ENCODE assay signal across 18 mouse cellular contexts in the genomic region with DNA sequence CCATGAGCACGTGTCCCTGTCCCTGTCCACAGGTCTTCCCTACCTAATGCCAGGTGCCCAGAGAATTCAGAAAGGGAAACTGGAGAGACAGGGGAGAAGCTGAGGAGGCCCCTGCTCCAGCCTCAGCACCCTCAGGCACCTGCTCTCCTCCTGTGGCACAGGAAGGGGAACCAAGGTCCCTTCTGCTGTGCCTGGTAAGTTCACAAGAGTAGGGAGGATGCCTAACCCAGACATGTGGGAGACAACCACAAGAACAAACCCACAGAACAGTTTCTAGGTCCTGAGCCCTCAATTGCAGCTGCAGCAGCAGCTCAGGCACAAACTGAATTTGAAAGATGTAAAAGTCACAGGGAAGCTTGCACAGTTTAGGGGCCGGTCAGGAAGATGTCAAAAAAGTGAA. TPM values are rescaled to one million over a fixed set of nuclear protein-coding genes. Genes with fewer than 3 reads are reported as not detected.
DNase-seq lines count a peak whose midpoint lies in the region; ATAC-seq and TF ChIP-seq lines count a peak whose summit lies in the region.
"Had no signal": no experiment of that assay in that cellular context is flagged by ENCODE, and none has a peak within 500 bp of the region (broad histone marks: within the 10 kb centered on the region; RNA-seq: fewer than 3 reads in every experiment).

No protein-coding gene starts in this region.

- DNase-seq in heart, adult 2 months = no peak
- DNase-seq in neural tube, embryonic 10.5 days (ENCODE audit: extremely low spot score, low spot score) = peak; percentile 12
- peak; percentile 66 for DNase-seq in thymus, postnatal 4 days
- no peak for DNase-seq in yolk sac, embryonic 10.5 days (ENCODE audit: low spot score)
- DNase-seq in gastrocnemius, adult 2 months = no peak
- DNase-seq: cerebellum, postnatal 25 days; heart, adult 11 months; kidney, postnatal 14 days; lung, postnatal 14 days; right cerebral cortex, postnatal 14 days had no signal

- H3K4me3 ChIP-seq in heart, embryonic 16.5 days (ENCODE audit: low read length) = no peak overlapping the region; the same call in 1 of the 2 replicates
- no peak overlapping the region for H3K4me3 ChIP-seq in heart, adult 2 months
- H3K4me3 ChIP-seq in neural tube, embryonic 15.5 days (replicated peaks) = no peak overlapping the region
- H3K4me3 ChIP-seq in stomach, embryonic 16.5 days (replicated peaks; ENCODE audit: low read length) = peak overlapping the region; percentile 40
- H3K4me3 ChIP-seq in gastrocnemius, adult 2 months = no peak overlapping the region
- H3K4me3 ChIP-seq: liver, embryonic 15.5 days had no signal

- intact Hi-C loops in heart, adult 2 months (cut with DNase I) = loop anchor here (5.0 kb wide), 1 partner anchor 56 kb away; no protein-coding TSS in a partner anchor
- intact Hi-C loops in gastrocnemius, adult 2 months (cut with DNase I) = no loop called here

- TF ChIP-seq POLR2A in heart, adult 2 months (IDR thresholded peaks at IDR 0.05; ENCODE audit: insufficient read depth, low read depth, low read length) = no peak

- no peak for TF ChIP-seq EP300 in heart, adult 2 months (IDR thresholded peaks at IDR 0.05; ENCODE audit: insufficient read depth, low read depth, low read length)

- H3K27me3 ChIP-seq in heart, embryonic 16.5 days (ENCODE audit: control insufficient read depth, insufficient read depth, low read length) = peaks cover 22% of the 10 kb centered on the region
- H3K27me3 ChIP-seq in heart, adult 2 months (ENCODE audit: control insufficient read depth, insufficient read depth, low read length) = peaks cover 7% of the 10 kb centered on the region
- peaks cover 41% of the 10 kb centered on the region for H3K27me3 ChIP-seq in neural tube, embryonic 15.5 days (replicated peaks)
- peaks cover 15% of the 10 kb centered on the region; the same call in 1 of the 2 replicates for H3K27me3 ChIP-seq in stomach, embryonic 16.5 days (ENCODE audit: control insufficient read depth, insufficient read depth, low read length)
- H3K27me3 ChIP-seq: Patski had no signal

- TF ChIP-seq CTCF in heart, adult 2 months (IDR thresholded peaks at IDR 0.05) = no peak
- no peak for TF ChIP-seq CTCF in gastrocnemius, adult 2 months (IDR thresholded peaks at IDR 0.05)

- no peaks in the 10 kb centered on the region for H3K79me2 ChIP-seq in heart, adult 2 months (replicated peaks; ENCODE audit: control insufficient read depth, insufficient read depth, low read length)

- H3K9me3 ChIP-seq in heart, embryonic 16.5 days (replicated peaks; ENCODE audit: control insufficient read depth, low read length) = no peaks in the 10 kb centered on the region
- no peaks in the 10 kb centered on the region for H3K9me3 ChIP-seq in neural tube, embryonic 15.5 days (replicated peaks)
- H3K9me3 ChIP-seq in stomach, embryonic 16.5 days (replicated peaks; ENCODE audit: control insufficient read depth, low read length) = no peaks in the 10 kb centered on the region
- H3K9me3 ChIP-seq: hindbrain, embryonic 15.5 days; limb, embryonic 13.5 days; liver, embryonic 15.5 days had no signal

- WGBS in heart, embryonic 16.5 days = 49% methylated on average over 2 of the region's 2 CpGs
- WGBS in heart, adult 2 months = 62% methylated on average over 2 of the region's 2 CpGs
- WGBS in neural tube, embryonic 15.5 days = 76% methylated on average over 2 of the region's 2 CpGs
- 29% methylated on average over 2 of the region's 2 CpGs for WGBS in stomach, embryonic 16.5 days

- peak overlapping the region; percentile 63 for H3K4me2 ChIP-seq in heart, embryonic 16.5 days (ENCODE audit: low read depth, low read length)
- H3K4me2 ChIP-seq in neural tube, embryonic 15.5 days = no peak overlapping the region
- peak overlapping the region; percentile 55 for H3K4me2 ChIP-seq in stomach, embryonic 16.5 days (ENCODE audit: low read depth, low read length)

- ATAC-seq in heart, embryonic 16.5 days (replicated peaks; ENCODE audit: extremely low read depth, insufficient read depth, low FRiP score) = peak; percentile 34; the same call in 1 of the 2 replicates
- ATAC-seq in neural tube, embryonic 15.5 days (ENCODE audit: low FRiP score) = no peak
- ATAC-seq in stomach, embryonic 16.5 days (ENCODE audit: insufficient read depth, low FRiP score) = no peak
- ATAC-seq: Patski had no signal

- no peak overlapping the region for H3K9ac ChIP-seq in heart, embryonic 16.5 days (ENCODE audit: low read length)
- H3K9ac ChIP-seq in heart, adult 2 months (ENCODE audit: low read depth, low read length) = no peak overlapping the region
- H3K9ac ChIP-seq in neural tube, embryonic 15.5 days (replicated peaks) = no peak overlapping the region
- peak overlapping the region; percentile 49; the same call in 1 of the 2 replicates for H3K9ac ChIP-seq in stomach, embryonic 16.5 days (ENCODE audit: low read length)
- H3K9ac ChIP-seq: limb, embryonic 13.5 days; liver, embryonic 15.5 days had no signal

- no peak overlapping the region; the same call in 1 of the 2 replicates for H3K27ac ChIP-seq in heart, embryonic 16.5 days (ENCODE audit: low read length)
- no peak overlapping the region for H3K27ac ChIP-seq in heart, adult 2 months
- no peak overlapping the region for H3K27ac ChIP-seq in neural tube, embryonic 15.5 days (replicated peaks)
- peak overlapping the region; percentile 48; the same call in 1 of the 2 replicates for H3K27ac ChIP-seq in stomach, embryonic 16.5 days (ENCODE audit: low read length)
- no peak overlapping the region for H3K27ac ChIP-seq in gastrocnemius, adult 2 months
- H3K27ac ChIP-seq: hindbrain, embryonic 15.5 days; limb, embryonic 13.5 days; liver, embryonic 15.5 days had no signal

- no peaks in the 10 kb centered on the region for H3K36me3 ChIP-seq in heart, embryonic 16.5 days (ENCODE audit: control insufficient read depth, insufficient read depth)
- H3K36me3 ChIP-seq in heart, adult 2 months (ENCODE audit: control insufficient read depth, insufficient read depth, low read length) = no peaks in the 10 kb centered on the region
- no peaks in the 10 kb centered on the region for H3K36me3 ChIP-seq in neural tube, embryonic 15.5 days
- no peaks in the 10 kb centered on the region for H3K36me3 ChIP-seq in stomach, embryonic 16.5 days (ENCODE audit: control insufficient read depth, insufficient read depth, low read length)
- H3K36me3 ChIP-seq: hindbrain, embryonic 15.5 days; limb, embryonic 13.5 days; liver, embryonic 15.5 days had no signal

- H3K4me1 ChIP-seq in heart, embryonic 16.5 days (ENCODE audit: control insufficient read depth, insufficient read depth, low read length) = peaks cover 17% of the 10 kb centered on the region; the same call in 1 of the 2 replicates
- H3K4me1 ChIP-seq in heart, adult 2 months (ENCODE audit: control insufficient read depth, insufficient read depth, low read length) = peaks cover 2% of the 10 kb centered on the region; the same call in 1 of the 2 replicates
- peaks cover 11% of the 10 kb centered on the region for H3K4me1 ChIP-seq in neural tube, embryonic 15.5 days
- H3K4me1 ChIP-seq in stomach, embryonic 16.5 days (ENCODE audit: control insufficient read depth, insufficient read depth, low read length) = peaks cover 16% of the 10 kb centered on the region

RNA-seq across cellular contexts. Expression of a gene that starts 0.9 kb away (rescaled TPM):
- 1.5 and 3.0 TPM in 2 replicates for polyA plus RNA-seq in heart, embryonic 16.5 days (2015; fragmentation: Nextera tagmentation; extraction: Ambion mirVana)
- under 1 TPM; 0.50 to 0.55 TPM for total RNA-seq in heart, adult 2 months (2021)
- 1.00 TPM in 2 replicates for polyA plus RNA-seq in heart, adult 2 months (2012; rRNA removed)
- polyA plus RNA-seq in neural tube, embryonic 15.5 days (2015; fragmentation: Nextera tagmentation; extraction: Ambion mirVana) = 2.4 and 8.7 TPM in 2 replicates
- 42.9 and 56.5 TPM in 2 replicates for polyA plus RNA-seq in stomach, embryonic 16.5 days (2015; fragmentation: Nextera tagmentation; extraction: Ambion mirVana)
- total RNA-seq in gastrocnemius, adult 2 months (2021) = not detected
- total RNA-seq: neutrophil, adult 5-6 weeks had no signal

Comparison
In these comparisons a context has a peak if more than half of its experiments do, and no peak if none do; other contexts are left out.
1. DNase-seq: peak in neural tube, embryonic 10.5 days (single experiment) and thymus, postnatal 4 days (single experiment); none in heart, adult 2 months (0 of 2), yolk sac, embryonic 10.5 days (single experiment) and gastrocnemius, adult 2 months (single experiment).